17 mouse cellular contexts compared by ENCODE assay signal in the genomic region with DNA sequence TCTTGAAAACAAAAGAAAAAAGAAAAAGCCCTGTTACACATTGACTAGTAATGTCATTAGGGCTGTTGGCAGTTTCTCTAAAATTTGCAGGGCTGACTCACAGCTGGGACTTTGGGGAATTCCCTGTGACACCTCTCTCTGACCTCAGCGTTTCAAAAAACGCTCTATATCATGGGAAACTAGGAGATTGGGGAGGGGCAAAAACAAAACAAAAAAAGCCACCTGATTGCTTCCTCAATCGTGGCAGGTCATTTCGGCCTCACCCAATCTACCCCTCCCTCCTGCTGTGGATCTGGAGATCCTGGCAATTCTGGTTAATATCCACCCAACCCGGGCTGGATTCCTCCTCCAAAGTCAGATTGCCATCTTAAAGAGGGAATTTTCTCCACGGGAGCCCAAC. TPM values are rescaled to one million over a fixed set of nuclear protein-coding genes. Genes with fewer than 3 reads are reported as not detected.
DNase-seq lines count a peak whose midpoint lies in the region; ATAC-seq lines count a peak whose summit lies in the region.
"Had no signal": no experiment of that assay in that cellular context is flagged by ENCODE, and none has a peak within 500 bp of the region (broad histone marks: within the 10 kb centered on the region; RNA-seq: fewer than 3 reads in every experiment).

No protein-coding gene starts in this region.

- no peak overlapping the region for H3K9ac ChIP-seq in forebrain, embryonic 16.5 days (replicated peaks; ENCODE audit: low read depth, low read length)
- H3K9ac ChIP-seq: embryonic facial prominence, embryonic 13.5 days; hindbrain, embryonic 12.5 days; liver, embryonic 13.5 days; neural tube, embryonic 13.5 days had no signal

- no peak overlapping the region for H3K4me2 ChIP-seq in forebrain, embryonic 16.5 days (ENCODE audit: low read length)
- H3K4me2 ChIP-seq: embryonic facial prominence, embryonic 13.5 days; hindbrain, embryonic 12.5 days; liver, embryonic 13.5 days; neural tube, embryonic 13.5 days had no signal

- H3K36me3 ChIP-seq in splenic B cell, adult 2 months (ENCODE audit: control insufficient read depth, insufficient read depth, low read length, poor library complexity, severe bottlenecking): peaks cover 4% of the 10 kb centered on the region
- H3K36me3 ChIP-seq in forebrain, embryonic 16.5 days (ENCODE audit: control insufficient read depth, insufficient read depth): peaks cover 29% of the 10 kb centered on the region

- WGBS in forebrain, embryonic 16.5 days: 88% methylated on average over 6 of the region's 6 CpGs

- peak; percentile 11 for DNase-seq in kidney, adult 11 months
- DNase-seq in kidney, postnatal 10 days: no peak
- peak; percentile 36 for DNase-seq in R1 (ENCODE audit: low read depth, low spot score)
- DNase-seq in kidney, adult 8-10 months: peak; percentile 5 to 10
- DNase-seq in splenic B cell, adult 2 months (ENCODE audit: low read depth, low spot score): peak; percentile 31
- DNase-seq in heart, postnatal 25 days (ENCODE audit: low spot score): no peak
- no peak for DNase-seq in neural tube, embryonic 10.5 days (ENCODE audit: extremely low spot score, low spot score)
- DNase-seq: cerebellum, postnatal 10 days; gastrocnemius, postnatal 25 days; liver, embryonic 13.5 days; midbrain, embryonic 14.5 days; right cerebral cortex, adult 18-20 months had no signal

- no peak for ATAC-seq in forebrain, embryonic 16.5 days
- ATAC-seq: forebrain, embryonic 14.5 days had no signal

- H3K4me1 ChIP-seq in forebrain, embryonic 16.5 days (replicated peaks; ENCODE audit: control insufficient read depth, insufficient read depth, low read length): no peaks in the 10 kb centered on the region
- H3K4me1 ChIP-seq: embryonic facial prominence, embryonic 13.5 days; hindbrain, embryonic 12.5 days; liver, embryonic 13.5 days; neural tube, embryonic 13.5 days had no signal

- no peak overlapping the region for H3K27ac ChIP-seq in forebrain, embryonic 16.5 days (ENCODE audit: low read length)
- H3K27ac ChIP-seq: embryonic facial prominence, embryonic 13.5 days; hindbrain, embryonic 12.5 days; liver, embryonic 13.5 days; neural tube, embryonic 13.5 days had no signal

- no peak overlapping the region for H3K4me3 ChIP-seq in forebrain, embryonic 16.5 days (replicated peaks; ENCODE audit: low read length)
- H3K4me3 ChIP-seq: embryonic facial prominence, embryonic 13.5 days; hindbrain, embryonic 12.5 days; liver, embryonic 13.5 days; neural tube, embryonic 13.5 days had no signal

- no peaks in the 10 kb centered on the region for H3K27me3 ChIP-seq in splenic B cell, adult 2 months (ENCODE audit: control insufficient read depth, insufficient read depth, low read length, poor library complexity, severe bottlenecking)
- no peaks in the 10 kb centered on the region for H3K27me3 ChIP-seq in forebrain, embryonic 16.5 days (replicated peaks; ENCODE audit: control insufficient read depth, insufficient read depth, low read length)
- H3K27me3 ChIP-seq: embryonic facial prominence, embryonic 13.5 days; hindbrain, embryonic 12.5 days; liver, embryonic 13.5 days; neural tube, embryonic 13.5 days had no signal

- no peaks in the 10 kb centered on the region for H3K9me3 ChIP-seq in forebrain, embryonic 16.5 days (ENCODE audit: control insufficient read depth, low read length)
- H3K9me3 ChIP-seq: embryonic facial prominence, embryonic 13.5 days; hindbrain, embryonic 12.5 days; liver, embryonic 13.5 days; neural tube, embryonic 13.5 days had no signal

- intact Hi-C loops in heart, postnatal 25 days (cut with DNase I): no loop called here

RNA-seq across cellular contexts. Expression of gene Ylpm1, which starts 55.1 kb away (rescaled TPM):
- 10 to 100 TPM; 26.6 to 26.7 TPM for total RNA-seq in heart, postnatal 25 days (2021)
- 43.6 and 43.8 TPM in 2 replicates for polyA plus RNA-seq in forebrain, embryonic 16.5 days (2015; fragmentation: Nextera tagmentation; extraction: Ambion mirVana)

RNA-seq across cellular contexts. Expression of gene Prox2, which starts 59.3 kb away (rescaled TPM):
- total RNA-seq in heart, postnatal 25 days (2021): 1 to 10 TPM; 1.5 to 1.8 TPM
- 1.6 and 2.1 TPM in 2 replicates for polyA plus RNA-seq in forebrain, embryonic 16.5 days (2015; fragmentation: Nextera tagmentation; extraction: Ambion mirVana)

RNA-seq across cellular contexts. Expression of gene Dlst, which starts 59.4 kb away (rescaled TPM):
- total RNA-seq in heart, postnatal 25 days (2021): 100 to 1,000 TPM; 830 to 838 TPM
- 102 and 106 TPM in 2 replicates for polyA plus RNA-seq in forebrain, embryonic 16.5 days (2015; fragmentation: Nextera tagmentation; extraction: Ambion mirVana)

Comparison
In these comparisons a context has a peak if more than half of its experiments do, and no peak if none do; other contexts are left out.
1. DNase-seq: peak in kidney, adult 11 months (single experiment), R1 (single experiment), kidney, adult 8-10 months (2 of 2) and splenic B cell, adult 2 months (single experiment); none in kidney, postnatal 10 days (single experiment), heart, postnatal 25 days (single experiment) and neural tube, embryonic 10.5 days (single experiment).